Mouse (Mus musculus): ENCODE data around the gene Asgr1. TPM values are rescaled to one million over a fixed set of nuclear protein-coding genes. Genes with fewer than 3 reads are reported as not detected.
A peak's percentile ranks its signal among the peaks of the same experiment; 100 is the strongest.

Asgr1 gene
- polyA plus RNA-seq, 1 experiment, result 4.0 TPM

- Histone ChIP-seq H3K79me2 (ENCODE audit: control insufficient read depth, insufficient read depth) (peaks cover 63% of the 10 kb centered on the region), H3ac (ENCODE audit: control insufficient read depth, insufficient read length, low read depth) (peak overlapping the region; percentile 45), H3K27me3 (ENCODE audit: control insufficient read depth, insufficient read depth, insufficient read length) (no peaks in the 10 kb centered on the region), H3K4me3 (ENCODE audit: insufficient read depth, poor library complexity, severe bottlenecking) (no peak overlapping the region), H3K79me3 (ENCODE audit: low read depth) (peaks cover 20% of the 10 kb centered on the region), H3K36me3 (ENCODE audit: control insufficient read depth, insufficient read depth) (peaks cover 25% of the 10 kb centered on the region)
- no peak for TF ChIP-seq MYOD1 (IDR thresholded peaks at IDR 0.05; ENCODE audit: control insufficient read depth, insufficient read length, low read depth)
- no peak for TF ChIP-seq CTCF (IDR thresholded peaks at IDR 0.05; ENCODE audit: control insufficient read depth, insufficient read depth, insufficient read length)
- TF ChIP-seq CEBPB (IDR thresholded peaks at IDR 0.05; ENCODE audit: low read depth), result no peak
- no peak for TF ChIP-seq MAX (IDR thresholded peaks at IDR 0.05)
- no peak for TF ChIP-seq FOSL1 (IDR thresholded peaks at IDR 0.05; ENCODE audit: insufficient read depth, low read length, poor library complexity, severe bottlenecking)
- TF ChIP-seq MYOG (IDR thresholded peaks at IDR 0.05; ENCODE audit: control insufficient read depth, extremely low read depth, insufficient read length), result no peak
- no peak for TF ChIP-seq USF1 (IDR thresholded peaks at IDR 0.05; ENCODE audit: low read depth)
Measured at GRCm38 (mm10) chr11:70028401-70029129, 25.3 kb upstream of the Asgr1 start.

GRCm38 (mm10) chr11:70029130-70029801 lies 24.6 kb upstream of the Asgr1 start:
- peak overlapping the region; percentile 52 for H3ac ChIP-seq (ENCODE audit: control insufficient read depth, insufficient read length, low read depth)
- H3K79me3 ChIP-seq (ENCODE audit: low read depth), result peaks cover 16% of the 10 kb centered on the region
- TF ChIP-seq MAX (IDR thresholded peaks at IDR 0.05), result peak; percentile 34
- no peak for TF ChIP-seq MYOD1 (IDR thresholded peaks at IDR 0.05; ENCODE audit: control insufficient read depth, insufficient read length, low read depth)
- peak overlapping the region; percentile 8 for H3K4me3 ChIP-seq (ENCODE audit: insufficient read depth, poor library complexity, severe bottlenecking)
- H3K79me2 ChIP-seq (ENCODE audit: control insufficient read depth, insufficient read depth), result peaks cover 56% of the 10 kb centered on the region
- no peaks in the 10 kb centered on the region for H3K27me3 ChIP-seq (ENCODE audit: control insufficient read depth, insufficient read depth, insufficient read length)
- H3K36me3 ChIP-seq (ENCODE audit: control insufficient read depth, insufficient read depth), result peaks cover 25% of the 10 kb centered on the region

GRCm38 (mm10) chr11:70029829-70030550 lies 23.9 kb upstream of the Asgr1 start:
- TF ChIP-seq MYOD1 (IDR thresholded peaks at IDR 0.05; ENCODE audit: control insufficient read depth, insufficient read length, low read depth) (no peak), MAX (IDR thresholded peaks at IDR 0.05) (no peak), USF1 (IDR thresholded peaks at IDR 0.05; ENCODE audit: low read depth) (no peak)
- peaks cover 48% of the 10 kb centered on the region for H3K79me2 ChIP-seq (ENCODE audit: control insufficient read depth, insufficient read depth)
- no peaks in the 10 kb centered on the region for H3K27me3 ChIP-seq (ENCODE audit: control insufficient read depth, insufficient read depth, insufficient read length)
- H3K36me3 ChIP-seq (ENCODE audit: control insufficient read depth, insufficient read depth), result peaks cover 28% of the 10 kb centered on the region
- peaks cover 12% of the 10 kb centered on the region for H3K79me3 ChIP-seq (ENCODE audit: low read depth)
- peak overlapping the region; percentile 8 for H3K4me3 ChIP-seq (ENCODE audit: insufficient read depth, poor library complexity, severe bottlenecking)
- no peak overlapping the region for H3ac ChIP-seq (ENCODE audit: control insufficient read depth, insufficient read length, low read depth)

GRCm38 (mm10) chr11:70030651-70031320 lies 23.1 kb upstream of the Asgr1 start:
- peaks cover 40% of the 10 kb centered on the region for H3K79me2 ChIP-seq (ENCODE audit: control insufficient read depth, insufficient read depth)
- H3K36me3 ChIP-seq (ENCODE audit: control insufficient read depth, insufficient read depth), result peaks cover 28% of the 10 kb centered on the region
- H3ac ChIP-seq (ENCODE audit: control insufficient read depth, insufficient read length, low read depth), result no peak overlapping the region
- H3K27me3 ChIP-seq (ENCODE audit: control insufficient read depth, insufficient read depth, insufficient read length), result no peaks in the 10 kb centered on the region
- H3K79me3 ChIP-seq (ENCODE audit: low read depth), result peaks cover 8% of the 10 kb centered on the region
- no peak overlapping the region for H3K4me3 ChIP-seq (ENCODE audit: insufficient read depth, poor library complexity, severe bottlenecking)
- TF ChIP-seq MYOG (IDR thresholded peaks at IDR 0.05; ENCODE audit: control insufficient read depth, extremely low read depth, insufficient read length) (no peak), USF1 (IDR thresholded peaks at IDR 0.05; ENCODE audit: low read depth) (no peak), MYOD1 (IDR thresholded peaks at IDR 0.05; ENCODE audit: control insufficient read depth, insufficient read length, low read depth) (no peak), FOSL1 (IDR thresholded peaks at IDR 0.05; ENCODE audit: insufficient read depth, low read length, poor library complexity, severe bottlenecking) (no peak), CEBPB (IDR thresholded peaks at IDR 0.05; ENCODE audit: low read depth) (no peak), MAX (IDR thresholded peaks at IDR 0.05) (no peak)

- no peak overlapping the region for H3K4me3 ChIP-seq (ENCODE audit: insufficient read depth, poor library complexity, severe bottlenecking)
- H3K79me2 ChIP-seq (ENCODE audit: control insufficient read depth, insufficient read depth), result peaks cover 35% of the 10 kb centered on the region
- peaks cover 4% of the 10 kb centered on the region for H3K79me3 ChIP-seq (ENCODE audit: low read depth)
- H3ac ChIP-seq (ENCODE audit: control insufficient read depth, insufficient read length, low read depth), result no peak overlapping the region
- H3K27me3 ChIP-seq (ENCODE audit: control insufficient read depth, insufficient read depth, insufficient read length), result no peaks in the 10 kb centered on the region
- peaks cover 28% of the 10 kb centered on the region for H3K36me3 ChIP-seq (ENCODE audit: control insufficient read depth, insufficient read depth)
- TF ChIP-seq MAX (IDR thresholded peaks at IDR 0.05) (no peak), MYOD1 (IDR thresholded peaks at IDR 0.05; ENCODE audit: control insufficient read depth, insufficient read length, low read depth) (no peak), USF1 (IDR thresholded peaks at IDR 0.05; ENCODE audit: low read depth) (no peak), MYOG (IDR thresholded peaks at IDR 0.05; ENCODE audit: control insufficient read depth, extremely low read depth, insufficient read length) (no peak), FOSL1 (IDR thresholded peaks at IDR 0.05; ENCODE audit: insufficient read depth, low read length, poor library complexity, severe bottlenecking) (no peak), CEBPB (IDR thresholded peaks at IDR 0.05; ENCODE audit: low read depth) (no peak), CTCF (IDR thresholded peaks at IDR 0.05; ENCODE audit: control insufficient read depth, insufficient read depth, insufficient read length) (no peak)
Measured at GRCm38 (mm10) chr11:70031321-70031670, 22.6 kb upstream of the Asgr1 start.

Measured in C2C12 (cell line).